ENCODE assay signal across 28 mouse cellular contexts in the genomic region with DNA sequence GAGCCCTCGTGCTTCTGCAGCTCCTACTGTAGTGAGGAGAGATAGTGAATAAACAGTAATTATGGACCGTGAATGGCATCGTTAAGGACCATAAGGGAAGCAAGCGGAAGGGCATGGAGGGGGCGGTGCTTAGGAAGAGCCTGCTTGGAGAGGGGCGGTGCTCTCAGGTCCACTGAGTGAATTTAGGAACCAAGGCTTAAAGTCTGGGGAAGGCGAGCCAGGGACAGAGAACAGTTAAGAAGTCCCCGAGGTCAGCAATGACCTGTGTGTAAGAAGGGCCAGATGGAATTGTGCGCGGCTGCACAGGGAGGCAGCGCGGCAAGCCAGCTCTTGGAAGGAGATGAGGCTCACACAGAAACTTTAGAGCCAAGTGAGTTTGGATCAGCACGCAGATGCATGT.
A peak's percentile ranks its signal among the peaks of the same experiment; 100 is the strongest.
DNase-seq lines count a peak whose midpoint lies in the region; ATAC-seq and TF ChIP-seq lines count a peak whose summit lies in the region.
"Had no signal": no experiment of that assay in that cellular context is flagged by ENCODE, and none has a peak within 500 bp of the region (broad histone marks: within the 10 kb centered on the region; RNA-seq: fewer than 3 reads in every experiment).

No protein-coding gene starts in this region.

- H3K4me3 ChIP-seq in heart, embryonic 16.5 days (ENCODE audit: low read length): no peak overlapping the region
- no peak overlapping the region for H3K4me3 ChIP-seq in lung, embryonic 14.5 days (ENCODE audit: low read depth, low read length)
- H3K4me3 ChIP-seq: embryonic facial prominence, embryonic 12.5 days; forebrain, embryonic 12.5 days; heart, adult 2 months; heart, embryonic 12.5 days; stomach, embryonic 15.5 days had no signal

- intact Hi-C loops in gastrocnemius, postnatal 14 days (cut with DNase I; ENCODE audit: low total_unique reads): no loop called here
- intact Hi-C loops in heart, postnatal 36 days (cut with DNase I): no loop called here

- H3K27me3 ChIP-seq in heart, embryonic 16.5 days (ENCODE audit: control insufficient read depth, insufficient read depth, low read length): no peaks in the 10 kb centered on the region
- H3K27me3 ChIP-seq in lung, embryonic 14.5 days (ENCODE audit: insufficient read depth, low read length): no peaks in the 10 kb centered on the region
- H3K27me3 ChIP-seq: CH12.LX; embryonic facial prominence, embryonic 12.5 days; forebrain, embryonic 12.5 days; heart, embryonic 12.5 days; stomach, embryonic 15.5 days had no signal

- H3K4me2 ChIP-seq in heart, embryonic 16.5 days (ENCODE audit: low read depth, low read length): peak overlapping the region; percentile 5; the same call in 1 of the 2 replicates
- H3K4me2 ChIP-seq in lung, embryonic 14.5 days: peak overlapping the region; percentile 18; the same call in 1 of the 2 replicates
- H3K4me2 ChIP-seq: embryonic facial prominence, embryonic 12.5 days; forebrain, embryonic 12.5 days; heart, embryonic 12.5 days; midbrain, embryonic 11.5 days; stomach, embryonic 15.5 days had no signal

- peak; percentile 45 to 70 for DNase-seq in cerebellum, postnatal 10 days
- DNase-seq in cerebellum, postnatal 25 days: no peak
- DNase-seq in gastrocnemius, postnatal 14 days: peak; percentile 31
- DNase-seq in gastrocnemius, postnatal 4 days (ENCODE audit: low spot score in 2 of 2): no peak
- DNase-seq in heart, postnatal 36 days: no peak
- DNase-seq in lung, embryonic 14.5 days: no peak
- DNase-seq in lung, postnatal 25 days (ENCODE audit: low spot score): no peak
- DNase-seq: adrenal gland, adult 8-10 months; cerebellum, adult 2 months; cerebellum, postnatal 36 days; gastrocnemius, postnatal 10 days; heart, adult 2 months; kidney, adult 8-10 months; kidney, postnatal 10 days; layer of hippocampus, adult 9-11 months; lung, adult 2 months; lung, postnatal 14 days; right cerebral cortex, postnatal 25 days had no signal

- ATAC-seq in heart, embryonic 16.5 days (replicated peaks; ENCODE audit: extremely low read depth, insufficient read depth, low FRiP score): no peak
- ATAC-seq in lung, embryonic 14.5 days (ENCODE audit: insufficient read depth): no peak
- ATAC-seq: hindbrain, embryonic 16.5 days; midbrain, embryonic 16.5 days had no signal

- no peak for TF ChIP-seq CTCF in lung, embryonic 14.5 days (IDR thresholded peaks at IDR 0.05; ENCODE audit: low read depth)

- no peak overlapping the region for H3K27ac ChIP-seq in heart, embryonic 16.5 days (ENCODE audit: low read length)
- no peak overlapping the region for H3K27ac ChIP-seq in lung, embryonic 14.5 days (ENCODE audit: low read depth)
- H3K27ac ChIP-seq: embryonic facial prominence, embryonic 12.5 days; forebrain, embryonic 12.5 days; heart, adult 2 months; liver, embryonic 14.5 days; stomach, embryonic 15.5 days had no signal

- H3K9ac ChIP-seq in heart, embryonic 16.5 days (ENCODE audit: low read length): no peak overlapping the region
- no peak overlapping the region for H3K9ac ChIP-seq in lung, embryonic 14.5 days
- H3K9ac ChIP-seq: embryonic facial prominence, embryonic 12.5 days; forebrain, embryonic 12.5 days; heart, embryonic 12.5 days; liver, embryonic 14.5 days; stomach, embryonic 15.5 days had no signal

- no peaks in the 10 kb centered on the region for H3K36me3 ChIP-seq in heart, embryonic 16.5 days (ENCODE audit: control insufficient read depth, insufficient read depth)
- no peaks in the 10 kb centered on the region for H3K36me3 ChIP-seq in lung, embryonic 14.5 days (ENCODE audit: insufficient read depth)
- H3K36me3 ChIP-seq: embryonic facial prominence, embryonic 12.5 days; forebrain, embryonic 12.5 days; heart, embryonic 12.5 days; stomach, embryonic 15.5 days had no signal

- H3K4me1 ChIP-seq in heart, embryonic 16.5 days (ENCODE audit: control insufficient read depth, insufficient read depth, low read length): no peaks in the 10 kb centered on the region
- no peaks in the 10 kb centered on the region for H3K4me1 ChIP-seq in lung, embryonic 14.5 days (ENCODE audit: insufficient read depth)
- H3K4me1 ChIP-seq: embryonic facial prominence, embryonic 12.5 days; heart, embryonic 12.5 days; stomach, embryonic 15.5 days had no signal

- WGBS in heart, embryonic 16.5 days: 58% methylated on average over 13 of the region's 13 CpGs
- 59% methylated on average over 13 of the region's 13 CpGs for WGBS in lung, embryonic 14.5 days

- H3K9me3 ChIP-seq in heart, embryonic 16.5 days (replicated peaks; ENCODE audit: control insufficient read depth, low read length): no peaks in the 10 kb centered on the region; the same call in 1 of the 2 replicates
- no peaks in the 10 kb centered on the region for H3K9me3 ChIP-seq in lung, embryonic 14.5 days (ENCODE audit: low read depth, low read length)
- H3K9me3 ChIP-seq: embryonic facial prominence, embryonic 12.5 days; forebrain, embryonic 12.5 days; heart, embryonic 12.5 days; stomach, embryonic 15.5 days had no signal

Comparison
In these comparisons a context has a peak if more than half of its experiments do, and no peak if none do; other contexts are left out.
1. DNase-seq: peak in cerebellum, postnatal 10 days (2 of 2) and gastrocnemius, postnatal 14 days (single experiment); none in cerebellum, postnatal 25 days (0 of 2), gastrocnemius, postnatal 4 days (0 of 2), heart, postnatal 36 days (0 of 2), lung, embryonic 14.5 days (single experiment) and lung, postnatal 25 days (single experiment).